Mouse (Mus musculus): Measurements from ENCODE around the gene Zfp366. TPM values are rescaled to one million over a fixed set of nuclear protein-coding genes. Genes with fewer than 3 reads are reported as not detected.

The Zfp366 gene
- polyA plus RNA-seq, 1 experiment = 2.8 TPM

- peak; percentile 44 to 64 for DNase-seq
- Histone ChIP-seq H3K27ac (ENCODE audit: insufficient read depth, low read length) (no peak overlapping the region), H3K27me3 (ENCODE audit: control insufficient read depth, insufficient read depth, low read length) (no peaks in the 10 kb centered on the region), H3K4me3 (replicated peaks; ENCODE audit: insufficient read depth, low read depth, low read length) (peak overlapping the region; percentile 15), H3K4me1 (ENCODE audit: control insufficient read depth, insufficient read depth, low read length) (peaks cover 5% of the 10 kb centered on the region)
- 18% methylated on average over 18 of the region's 18 CpGs for WGBS
- TF ChIP-seq CTCF (IDR thresholded peaks at IDR 0.05; ENCODE audit: borderline replicate concordance, insufficient read depth, low read depth, low read length) (no peak; the same call in 1 of the 2 replicates), POLR2A (IDR thresholded peaks at IDR 0.05; ENCODE audit: borderline replicate concordance, insufficient read depth, low read length) (no peak)
Observed at GRCm38 (mm10) chr13:99152305-99152930, 32.2 kb upstream of the Zfp366 start.

DNA sequence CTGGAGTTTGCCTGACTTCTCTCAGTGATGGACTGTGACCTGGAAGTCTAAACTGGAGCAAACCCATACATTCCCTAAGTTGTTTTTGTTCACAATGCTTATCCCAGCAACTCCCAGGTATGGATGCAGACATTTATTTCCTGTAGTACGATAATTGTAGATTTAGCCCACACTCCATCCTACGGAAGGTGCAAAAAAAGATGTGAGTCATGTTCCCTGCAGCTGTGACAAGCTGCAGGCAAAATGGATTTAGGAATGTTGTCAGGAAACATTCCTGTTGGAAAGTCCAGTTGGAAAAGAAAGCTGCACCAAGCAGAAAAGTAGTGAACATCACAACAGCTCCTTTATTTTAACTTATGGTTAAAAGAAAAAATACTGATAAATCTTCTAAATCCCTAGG is 26.9 kb upstream of the Zfp366 start:
- H3K27me3 ChIP-seq (ENCODE audit: control insufficient read depth, insufficient read depth, low read length) = no peaks in the 10 kb centered on the region
- H3K4me1 ChIP-seq (ENCODE audit: control insufficient read depth, insufficient read depth, low read length) = no peaks in the 10 kb centered on the region
- no peak overlapping the region for H3K27ac ChIP-seq (ENCODE audit: insufficient read depth, low read length)
- no peak for DNase-seq
- TF ChIP-seq CTCF (IDR thresholded peaks at IDR 0.05; ENCODE audit: borderline replicate concordance, insufficient read depth, low read depth, low read length) = no peak
- no peak for TF ChIP-seq POLR2A (IDR thresholded peaks at IDR 0.05; ENCODE audit: borderline replicate concordance, insufficient read depth, low read length)
- 93% methylated on average over 2 of the region's 2 CpGs for WGBS
- H3K4me3 ChIP-seq (replicated peaks; ENCODE audit: insufficient read depth, low read depth, low read length) = no peak overlapping the region

DNA sequence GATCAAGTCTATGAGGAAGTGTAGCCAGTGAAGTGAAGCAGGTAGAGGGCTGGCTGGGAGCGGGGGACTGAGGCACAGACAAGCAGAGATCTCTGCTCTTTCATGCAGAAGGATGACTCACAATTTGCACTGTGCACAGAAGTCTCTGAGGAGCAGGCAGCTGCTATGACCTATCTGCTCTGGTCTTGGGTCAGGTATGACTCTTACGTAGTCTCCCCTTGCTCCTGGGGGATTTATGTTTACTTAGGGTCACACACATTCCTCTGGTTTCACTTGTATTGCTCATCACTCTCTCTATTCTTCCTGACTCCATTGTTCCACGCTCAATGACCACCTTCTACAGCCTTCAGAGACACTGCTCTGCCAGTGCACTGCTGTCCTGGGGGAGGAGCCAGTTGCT is 25.9 kb upstream of the Zfp366 start:
- no peaks in the 10 kb centered on the region for H3K4me1 ChIP-seq (ENCODE audit: control insufficient read depth, insufficient read depth, low read length)
- TF ChIP-seq CTCF (IDR thresholded peaks at IDR 0.05; ENCODE audit: borderline replicate concordance, insufficient read depth, low read depth, low read length) (no peak), POLR2A (IDR thresholded peaks at IDR 0.05; ENCODE audit: borderline replicate concordance, insufficient read depth, low read length) (no peak)
- 87% methylated on average over 3 of the region's 3 CpGs for WGBS

GRCm38 (mm10) chr13:99163071-99163470 is 21.6 kb upstream of the Zfp366 start:
- no peaks in the 10 kb centered on the region for H3K4me1 ChIP-seq (ENCODE audit: control insufficient read depth, insufficient read depth, low read length)
- TF ChIP-seq CTCF (IDR thresholded peaks at IDR 0.05; ENCODE audit: borderline replicate concordance, insufficient read depth, low read depth, low read length) (no peak), POLR2A (IDR thresholded peaks at IDR 0.05; ENCODE audit: borderline replicate concordance, insufficient read depth, low read length) (no peak)
- 70% methylated on average over 4 of the region's 4 CpGs for WGBS

More for the DNA sequence above, 25.9 kb upstream of the Zfp366 start:
- H3K27me3 ChIP-seq (ENCODE audit: control insufficient read depth, insufficient read depth, low read length) = no peaks in the 10 kb centered on the region
- DNase-seq = no peak
- H3K4me3 ChIP-seq (replicated peaks; ENCODE audit: insufficient read depth, low read depth, low read length) = no peak overlapping the region
- no peak overlapping the region for H3K27ac ChIP-seq (ENCODE audit: insufficient read depth, low read length)

GRCm38 (mm10) chr13:99163521-99164359 is 20.9 kb upstream of the Zfp366 start:
- Histone ChIP-seq H3K4me3 (replicated peaks; ENCODE audit: insufficient read depth, low read depth, low read length) (no peak overlapping the region), H3K4me1 (ENCODE audit: control insufficient read depth, insufficient read depth, low read length) (no peaks in the 10 kb centered on the region), H3K27me3 (ENCODE audit: control insufficient read depth, insufficient read depth, low read length) (no peaks in the 10 kb centered on the region), H3K27ac (ENCODE audit: insufficient read depth, low read length) (no peak overlapping the region)
- no peak for TF ChIP-seq CTCF (IDR thresholded peaks at IDR 0.05; ENCODE audit: borderline replicate concordance, insufficient read depth, low read depth, low read length)
- no peak for TF ChIP-seq POLR2A (IDR thresholded peaks at IDR 0.05; ENCODE audit: borderline replicate concordance, insufficient read depth, low read length)
- no peak for DNase-seq
- WGBS = 56% methylated on average over 10 of the region's 10 CpGs

More at GRCm38 (mm10) chr13:99163071-99163470, 21.6 kb upstream of the Zfp366 start:
- H3K27me3 ChIP-seq (ENCODE audit: control insufficient read depth, insufficient read depth, low read length) = no peaks in the 10 kb centered on the region
- no peak overlapping the region for H3K27ac ChIP-seq (ENCODE audit: insufficient read depth, low read length)
- H3K4me3 ChIP-seq (replicated peaks; ENCODE audit: insufficient read depth, low read depth, low read length) = no peak overlapping the region
- no peak for DNase-seq

DNA sequence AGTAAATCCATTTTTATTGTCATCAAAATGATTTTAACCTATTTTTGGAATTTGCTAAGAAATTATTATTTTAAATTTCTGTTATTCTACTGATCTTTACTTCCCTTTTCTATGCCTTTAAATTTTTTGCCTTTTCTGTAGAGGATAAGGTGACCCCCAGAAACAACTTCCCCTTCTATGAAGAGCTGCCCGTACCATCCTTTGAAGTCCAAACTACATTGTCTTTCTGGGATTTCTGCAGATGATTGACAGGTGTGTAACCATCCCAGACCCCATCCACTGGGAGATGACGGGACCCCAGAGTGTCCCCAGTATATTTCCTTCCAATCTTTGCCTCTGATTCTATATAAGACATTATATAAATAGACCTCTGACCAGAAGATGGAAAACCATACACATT is 20.3 kb upstream of the Zfp366 start:
- H3K27ac ChIP-seq (ENCODE audit: insufficient read depth, low read length) = no peak overlapping the region
- no peak for DNase-seq
- no peak overlapping the region for H3K4me3 ChIP-seq (replicated peaks; ENCODE audit: insufficient read depth, low read depth, low read length)
- no peaks in the 10 kb centered on the region for H3K4me1 ChIP-seq (ENCODE audit: control insufficient read depth, insufficient read depth, low read length)
- no peaks in the 10 kb centered on the region for H3K27me3 ChIP-seq (ENCODE audit: control insufficient read depth, insufficient read depth, low read length)
- TF ChIP-seq CTCF (IDR thresholded peaks at IDR 0.05; ENCODE audit: borderline replicate concordance, insufficient read depth, low read depth, low read length) (no peak), POLR2A (IDR thresholded peaks at IDR 0.05; ENCODE audit: borderline replicate concordance, insufficient read depth, low read length) (no peak)
- WGBS = 76% methylated on average over 2 of the region's 2 CpGs

- no peak overlapping the region for H3K4me3 ChIP-seq (replicated peaks; ENCODE audit: insufficient read depth, low read depth, low read length)
- H3K27me3 ChIP-seq (ENCODE audit: control insufficient read depth, insufficient read depth, low read length) = no peaks in the 10 kb centered on the region
- WGBS = 63% methylated on average over 6 of the region's 6 CpGs
- TF ChIP-seq POLR2A (IDR thresholded peaks at IDR 0.05; ENCODE audit: borderline replicate concordance, insufficient read depth, low read length) = no peak
- TF ChIP-seq CTCF (IDR thresholded peaks at IDR 0.05; ENCODE audit: borderline replicate concordance, insufficient read depth, low read depth, low read length) = no peak
- H3K27ac ChIP-seq (ENCODE audit: insufficient read depth, low read length) = no peak overlapping the region
- H3K4me1 ChIP-seq (ENCODE audit: control insufficient read depth, insufficient read depth, low read length) = no peaks in the 10 kb centered on the region
- DNase-seq = peak in 1 of 2 experiments; percentile 15
Observed at GRCm38 (mm10) chr13:99169401-99169800, 15.2 kb upstream of the Zfp366 start.

- no peak overlapping the region for H3K27ac ChIP-seq (ENCODE audit: insufficient read depth, low read length)
- WGBS = 34% methylated on average over 2 of the region's 2 CpGs
- TF ChIP-seq CTCF (IDR thresholded peaks at IDR 0.05; ENCODE audit: borderline replicate concordance, insufficient read depth, low read depth, low read length) (no peak), POLR2A (IDR thresholded peaks at IDR 0.05; ENCODE audit: borderline replicate concordance, insufficient read depth, low read length) (no peak)
- H3K27me3 ChIP-seq (ENCODE audit: control insufficient read depth, insufficient read depth, low read length) = no peaks in the 10 kb centered on the region
- no peaks in the 10 kb centered on the region for H3K4me1 ChIP-seq (ENCODE audit: control insufficient read depth, insufficient read depth, low read length)
- DNase-seq = no peak
- H3K4me3 ChIP-seq (replicated peaks; ENCODE audit: insufficient read depth, low read depth, low read length) = no peak overlapping the region
Observed at GRCm38 (mm10) chr13:99170337-99170736, 14.3 kb upstream of the Zfp366 start.

Data from cerebellum, adult 2 months (tissue).